Mouse (Mus musculus) intestine, postnatal 0 days (tissue): ENCODE measurements at regions not wholly inside any gene's neighbourhood (a gene's known extent, or its start where the extent isn't known, plus 50 kb on each side); places are given as distances from the start of the nearest gene placed in this dataset.

Experiments used
- ATAC-seq: fragments of 200-750 bp; cut with Nextera tagmentation; 2 replicates; pipeline ENCODE4 v1.8.0; 2017; ENCODE audit warnings: mild to moderate bottlenecking, moderate TSS enrichment, moderate library complexity
- H3K27ac ChIP-seq: fragments of 300-500 bp; sonication (generic); 2 replicates; pipeline ENCODE4 v1.5.1; 2014; ENCODE audit warnings: mild to moderate bottlenecking, low read depth, low read length, moderate library complexity
- H3K27me3 ChIP-seq: fragments of 300-500 bp; sonication (generic); replicated peaks from 2 replicates; pipeline ENCODE4 v1.6.1; 2014; ENCODE audit warnings: low read length, mixed read lengths; ENCODE audit not compliant: control insufficient read depth, insufficient read depth
- H3K36me3 ChIP-seq: fragments of 300-500 bp; sonication (generic); 2 replicates; pipeline ENCODE4 v1.6.1; 2014; ENCODE audit warnings: mild to moderate bottlenecking, moderate library complexity; ENCODE audit not compliant: control insufficient read depth, insufficient read depth
- H3K4me1 ChIP-seq: fragments of 300-500 bp; sonication (generic); replicated peaks from 2 replicates; pipeline ENCODE4 v1.6.1; 2014; ENCODE audit warnings: antibody characterized with exemption, low read length, mixed read lengths; ENCODE audit not compliant: control insufficient read depth, insufficient read depth
- H3K4me2 ChIP-seq: fragments of 300-500 bp; sonication (generic); replicated peaks from 2 replicates; pipeline ENCODE4 v1.6.1; 2014; ENCODE audit warnings: low read depth, mild to moderate bottlenecking, moderate library complexity
- H3K4me3 ChIP-seq: fragments of 300-500 bp; sonication (generic); 2 replicates; pipeline ENCODE4 v1.5.1; 2014; ENCODE audit warnings: low read depth, low read length
- H3K9ac ChIP-seq: fragments of 300-500 bp; sonication (generic); 2 replicates; pipeline ENCODE4 v1.6.1; 2014; ENCODE audit warnings: mild to moderate bottlenecking, low read depth, low read length
- H3K9me3 ChIP-seq: fragments of 300-500 bp; sonication (generic); 2 replicates; pipeline ENCODE4 v1.6.1; 2016; ENCODE audit warnings: mixed run types; ENCODE audit not compliant: control insufficient read depth
- CTCF ChIP-seq: sonication (generic); IDR thresholded peaks from 2 replicates; pipeline ENCODE4 v1.5.1; 2016; ENCODE audit warnings: low read depth, mild to moderate bottlenecking, control low read depth, antibody characterized with exemption, moderate library complexity
- WGBS: fragments of 180-500 bp; shearing (Covaris S2); extraction: QIAGEN DNeasy Blood & Tissue Kit; methylation state at CpG from one replicate; pipeline ENCODE4 v1.1.7; 2014; 5-methylcytosine and 5-hydroxymethylcytosine counted together

GRCm38 (mm10) chr4:91132266-91132665 is 268.3 kb downstream of the Elavl2 start:
- ATAC-seq, result no peak
- WGBS, result 82% methylated on average over 7 of the region's 7 CpGs
- no peak overlapping the region for H3K27ac ChIP-seq
- H3K9me3 ChIP-seq, result no peaks in the 10 kb centered on the region
- H3K4me2 ChIP-seq, result no peak overlapping the region
- H3K4me3 ChIP-seq, result no peak overlapping the region
- no peak overlapping the region for H3K9ac ChIP-seq
- H3K4me1 ChIP-seq, result no peaks in the 10 kb centered on the region
- no peaks in the 10 kb centered on the region for H3K27me3 ChIP-seq
- TF ChIP-seq CTCF, result no peak
- H3K36me3 ChIP-seq, result no peaks in the 10 kb centered on the region

- H3K27ac ChIP-seq, result no peak overlapping the region
- no peak overlapping the region for H3K9ac ChIP-seq
- no peak for TF ChIP-seq CTCF
- H3K4me1 ChIP-seq, result no peaks in the 10 kb centered on the region
- no peaks in the 10 kb centered on the region for H3K36me3 ChIP-seq
- no peaks in the 10 kb centered on the region for H3K9me3 ChIP-seq
- 65% methylated on average over 4 of the region's 4 CpGs for WGBS
- H3K4me2 ChIP-seq, result no peak overlapping the region
- H3K27me3 ChIP-seq, result no peaks in the 10 kb centered on the region
- H3K4me3 ChIP-seq, result no peak overlapping the region
- ATAC-seq, result no peak
Observed at GRCm38 (mm10) chr4:91120277-91120676, 280.3 kb downstream of the Elavl2 start.

GRCm38 (mm10) chr4:91116807-91117609 is 283.6 kb downstream of the Elavl2 start:
- ATAC-seq, result no peak
- Histone ChIP-seq H3K4me1 (no peaks in the 10 kb centered on the region), H3K36me3 (no peaks in the 10 kb centered on the region), H3K4me2 (no peak overlapping the region), H3K27ac (no peak overlapping the region), H3K4me3 (no peak overlapping the region), H3K9ac (no peak overlapping the region), H3K9me3 (no peaks in the 10 kb centered on the region), H3K27me3 (no peaks in the 10 kb centered on the region)
- WGBS, result 66% methylated on average over 5 of the region's 5 CpGs
- TF ChIP-seq CTCF, result no peak

GRCm38 (mm10) chr4:91111684-91112681 is 288.6 kb downstream of the Elavl2 start:
- H3K27me3 ChIP-seq, result no peaks in the 10 kb centered on the region
- no peak overlapping the region for H3K4me3 ChIP-seq
- H3K4me1 ChIP-seq, result no peaks in the 10 kb centered on the region
- H3K27ac ChIP-seq, result no peak overlapping the region
- no peak overlapping the region for H3K9ac ChIP-seq
- no peak for ATAC-seq
- no peaks in the 10 kb centered on the region for H3K9me3 ChIP-seq
- TF ChIP-seq CTCF, result no peak
- H3K4me2 ChIP-seq, result no peak overlapping the region
- H3K36me3 ChIP-seq, result no peaks in the 10 kb centered on the region
- WGBS, result 83% methylated on average over 11 of the region's 11 CpGs

- Histone ChIP-seq H3K27ac (no peak overlapping the region), H3K4me2 (no peak overlapping the region), H3K9ac (no peak overlapping the region), H3K27me3 (no peaks in the 10 kb centered on the region), H3K9me3 (no peaks in the 10 kb centered on the region), H3K4me1 (no peaks in the 10 kb centered on the region), H3K4me3 (no peak overlapping the region), H3K36me3 (no peaks in the 10 kb centered on the region)
- no peak for ATAC-seq
- no peak for TF ChIP-seq CTCF
Observed at GRCm38 (mm10) chr4:91096086-91096485, 304.5 kb downstream of the Elavl2 start.

GRCm38 (mm10) chr4:91094382-91094781 is 306.2 kb downstream of the Elavl2 start:
- H3K27me3 ChIP-seq, result no peaks in the 10 kb centered on the region
- no peak overlapping the region for H3K27ac ChIP-seq
- H3K4me2 ChIP-seq, result no peak overlapping the region
- no peaks in the 10 kb centered on the region for H3K9me3 ChIP-seq
- WGBS, result 84% methylated on average over 7 of the region's 7 CpGs
- no peaks in the 10 kb centered on the region for H3K4me1 ChIP-seq
- H3K36me3 ChIP-seq, result no peaks in the 10 kb centered on the region
- H3K9ac ChIP-seq, result no peak overlapping the region
- TF ChIP-seq CTCF, result no peak
- no peak for ATAC-seq
- no peak overlapping the region for H3K4me3 ChIP-seq
